Mouse (Mus musculus) induced T-regulatory cell, adult 2 months (primary cell): ENCODE data around the gene Slc4a7.

Experiments
- DNase-seq: peaks from one replicate; pipeline ENCODE4 v3.0.0-alpha.2; 2012; ENCODE audit warnings: low read depth

Gene Slc4a7

GRCm38 (mm10) chr14:14701710-14702329, at the start of gene Slc4a7:
Slc4a7 (plus strand) TSS chr14:14702279.
- peak; percentile 35 for DNase-seq

DNA sequence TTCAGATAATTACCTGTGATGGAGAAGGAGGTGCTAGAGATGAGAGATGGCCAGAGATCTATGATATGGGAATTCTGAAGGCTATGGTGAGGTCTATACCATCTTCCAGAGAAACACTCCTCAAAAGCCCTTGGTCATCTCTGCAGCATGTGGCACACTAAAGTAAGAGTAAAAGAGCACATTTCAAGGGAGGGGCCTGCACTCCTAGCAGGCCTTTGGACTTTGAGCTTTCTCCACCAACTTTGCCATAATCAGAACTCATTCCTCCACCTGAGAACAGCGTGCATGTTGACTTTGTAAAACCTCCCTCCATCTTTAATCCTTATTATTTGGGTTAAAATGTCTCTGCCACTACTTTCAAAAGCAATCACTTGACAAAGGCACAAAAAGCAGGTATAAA, 31.5 kb upstream of the Slc4a7 start:
- no peak for DNase-seq

DNA sequence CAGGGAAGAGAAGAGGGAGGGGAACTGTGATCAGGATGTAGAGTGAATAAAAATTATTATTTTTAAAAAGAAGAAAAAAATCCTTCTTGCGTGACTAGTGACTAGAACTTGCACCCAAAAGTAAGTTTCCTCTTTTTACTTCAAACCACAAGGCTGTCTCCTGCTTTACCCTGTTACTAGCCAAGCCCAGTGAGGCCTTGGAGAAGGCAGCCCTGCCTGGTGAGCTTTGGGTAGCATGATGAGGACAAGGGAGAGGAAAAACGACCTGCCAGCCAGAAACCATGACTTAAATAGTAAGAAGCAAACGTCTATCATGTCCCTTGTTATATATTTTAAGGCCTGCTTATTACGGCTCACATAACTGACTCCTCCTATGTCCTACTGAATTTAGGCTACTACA, 20.5 kb upstream of the Slc4a7 start:
- DNase-seq: no peak

DNA sequence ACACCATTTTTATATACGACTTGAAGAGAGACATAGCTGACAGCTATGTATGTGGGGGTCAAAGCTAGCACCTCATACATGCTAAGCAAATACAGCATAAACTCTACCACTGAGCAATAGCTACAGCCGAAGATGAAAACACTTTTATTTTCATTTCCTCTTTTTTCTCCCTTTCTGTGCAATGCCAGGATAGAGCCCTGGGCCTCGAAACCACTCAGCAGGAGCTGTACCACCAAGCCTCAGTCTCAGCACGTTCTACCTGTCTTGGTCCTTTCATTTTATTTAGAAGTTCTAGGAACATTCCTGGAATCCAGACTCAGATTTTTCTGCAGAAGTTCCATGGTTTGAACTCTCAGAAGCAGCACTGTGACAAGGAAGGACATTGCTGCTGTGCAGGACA, 17.3 kb upstream of the Slc4a7 start:
- peak; percentile 10 for DNase-seq

- DNase-seq: no peak
These were observed 16.0 kb upstream of the Slc4a7 start for GRCm38 (mm10) chr14:14686101-14686551.

GRCm38 (mm10) chr14:14687258-14687890, 14.7 kb upstream of the Slc4a7 start:
- no peak for DNase-seq

- peak; percentile 99 for DNase-seq
These were observed 593 bp downstream of the Slc4a7 start for GRCm38 (mm10) chr14:14702399-14703345.

- DNase-seq: peak; percentile 56
These were observed 1.3 kb downstream of the Slc4a7 start for GRCm38 (mm10) chr14:14703346-14703871.

DNA sequence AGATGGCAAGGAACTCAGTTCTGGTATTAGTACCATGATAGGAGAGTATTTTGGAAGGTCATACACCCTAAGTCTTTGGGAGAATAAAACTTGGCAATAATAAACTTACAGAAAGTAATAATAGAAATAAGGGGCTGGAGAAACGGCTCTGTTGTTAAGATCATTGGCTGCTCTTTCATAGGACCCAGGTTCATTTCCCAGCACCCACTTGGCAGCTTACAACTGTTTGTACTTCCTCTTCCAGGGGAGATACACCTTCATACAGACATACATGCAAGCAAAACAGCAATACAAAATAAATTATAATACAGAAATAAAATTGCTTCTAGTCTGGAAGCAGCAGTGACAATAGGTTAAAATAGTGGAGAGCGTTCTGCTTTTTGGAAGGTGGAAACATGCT, 2.6 kb downstream of the Slc4a7 start:
- DNase-seq: no peak

GRCm38 (mm10) chr14:14705126-14705525, 3.0 kb downstream of the Slc4a7 start:
- peak; percentile 21 for DNase-seq

- DNase-seq: peak; percentile 75
These were observed 4.3 kb downstream of the Slc4a7 start for GRCm38 (mm10) chr14:14706381-14706780.

DNA sequence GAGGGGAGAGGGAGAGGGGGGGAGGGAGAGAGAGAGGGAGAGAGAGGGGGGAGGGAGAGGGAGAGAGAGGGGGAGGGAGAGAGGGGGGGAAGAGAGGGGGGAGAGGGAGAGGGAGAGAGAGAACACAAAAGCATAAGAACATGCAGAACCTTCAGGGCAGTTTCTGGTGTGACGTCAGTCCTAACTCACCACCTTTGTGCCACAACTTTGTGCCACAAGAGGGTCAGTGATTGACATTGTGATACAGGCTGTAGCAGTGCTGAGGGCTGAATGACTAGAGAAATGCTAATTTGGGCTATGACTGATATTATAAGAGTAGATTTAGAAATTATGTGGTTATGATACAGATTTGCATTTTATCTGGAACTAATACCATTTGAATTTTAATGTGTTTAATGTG, 5.0 kb downstream of the Slc4a7 start:
- DNase-seq: peak; percentile 67

- DNase-seq: peak; percentile 20
These were observed 6.9 kb downstream of the Slc4a7 start for GRCm38 (mm10) chr14:14709021-14709420.

GRCm38 (mm10) chr14:14714130-14714529, 12.1 kb downstream of the Slc4a7 start:
- peak; percentile 20 for DNase-seq

DNA sequence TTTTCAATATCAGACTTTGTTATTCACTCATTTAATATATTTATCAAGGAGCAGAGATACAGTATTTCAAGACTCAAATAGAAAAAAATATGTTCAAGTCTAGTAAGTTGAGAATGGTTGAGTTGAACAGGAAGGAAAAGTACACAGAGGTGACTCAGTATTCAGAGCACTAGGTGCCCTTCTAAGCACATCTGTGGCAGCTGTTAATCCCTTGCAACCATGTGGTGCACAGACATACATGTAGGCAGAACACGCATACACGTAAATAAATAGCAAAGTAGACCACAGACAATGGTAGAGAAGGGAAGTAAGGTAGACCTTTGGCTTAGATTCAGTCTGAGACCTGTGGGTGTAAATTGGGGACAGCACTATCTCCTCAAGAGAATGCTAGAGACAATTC, 13.7 kb downstream of the Slc4a7 start:
- peak; percentile 11 for DNase-seq

GRCm38 (mm10) chr14:14716843-14717242, 14.8 kb downstream of the Slc4a7 start:
- DNase-seq: peak; percentile 18

- no peak for DNase-seq
These were observed 16.5 kb downstream of the Slc4a7 start for GRCm38 (mm10) chr14:14718556-14718955.

DNA sequence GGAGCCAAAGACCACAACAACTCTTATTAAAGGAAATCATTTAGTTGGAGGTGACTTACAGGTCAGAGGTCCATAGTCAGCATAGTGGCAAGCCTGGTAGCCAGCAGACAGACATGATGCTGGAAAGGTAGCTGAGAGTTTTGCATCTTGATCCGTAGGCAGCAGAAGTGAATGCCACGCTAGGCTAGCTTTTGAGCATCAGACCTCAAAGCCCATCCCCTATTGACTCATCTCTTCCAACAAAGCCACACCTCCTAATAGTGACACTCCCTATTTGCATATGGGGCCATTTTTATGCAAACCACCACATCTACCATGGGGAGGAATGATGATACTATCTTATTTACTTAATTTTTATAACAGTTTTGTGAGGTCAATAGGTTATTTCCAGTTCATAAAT, 79.1 kb downstream of the Slc4a7 start:
- DNase-seq: no peak

GRCm38 (mm10) chr14:14784223-14784622, 82.1 kb downstream of the Slc4a7 start:
- no peak for DNase-seq

GRCm38 (mm10) chr14:14786979-14787378, 84.9 kb downstream of the Slc4a7 start:
- no peak for DNase-seq

GRCm38 (mm10) chr14:14789840-14790470, 87.9 kb downstream of the Slc4a7 start:
- no peak for DNase-seq

DNA sequence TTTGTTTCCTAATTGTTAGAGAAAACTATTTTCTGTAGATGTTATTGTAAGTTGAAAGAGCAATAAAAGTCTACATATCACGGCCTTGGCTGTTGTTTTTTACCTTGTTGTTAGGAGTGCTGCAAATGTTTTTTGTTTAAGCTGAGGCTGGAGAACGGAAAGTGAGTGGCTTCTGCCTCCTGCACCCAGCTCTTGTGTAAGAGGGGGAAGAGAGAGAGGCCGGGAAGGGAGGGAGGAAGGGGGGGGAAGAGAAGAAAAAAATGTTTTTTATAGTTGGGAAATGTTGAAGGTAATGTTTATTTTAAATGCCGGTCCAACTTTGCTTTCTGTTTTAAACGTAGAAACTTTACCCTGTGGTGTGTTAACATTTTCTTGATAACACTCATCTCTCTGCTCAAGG, 97.8 kb downstream of the Slc4a7 start:
- no peak for DNase-seq
